Mouse (Mus musculus) hematopoietic stem cell, adult 5-6 weeks (primary cell): Measurements from ENCODE around the gene 9130409I23Rik. TPM values are rescaled to one million over a fixed set of nuclear protein-coding genes. Genes with fewer than 3 reads are reported as not detected.

Experiments
- ATAC-seq, 2 experiments: fragments of 125-278 bp in 1 of 2; replicated peaks in 1 of 2; 2 replicates each; pipeline ENCODE4 v1.8.0; 2016 to 2017; ENCODE audit warnings: inconsistent platforms in 2 of 2, mild to moderate bottlenecking in 2 of 2, moderate number of reproducible peaks in 2 of 2, low read depth in 1 of 2, moderate TSS enrichment in 1 of 2; ENCODE audit not compliant: low FRiP score in 2 of 2, poor library complexity in 2 of 2, severe bottlenecking in 2 of 2, insufficient read depth in 1 of 2, low TSS enrichment in 1 of 2
- total RNA-seq: library from RNA; stranded (forward); fragments of 172-1452, 232-1000 nt; gene quantifications from 2 replicates; pipeline ENCODE4 v1.2.3, GENCODE M21; 2017

9130409I23Rik gene
- total RNA-seq = not detected in 2 replicates

DNA sequence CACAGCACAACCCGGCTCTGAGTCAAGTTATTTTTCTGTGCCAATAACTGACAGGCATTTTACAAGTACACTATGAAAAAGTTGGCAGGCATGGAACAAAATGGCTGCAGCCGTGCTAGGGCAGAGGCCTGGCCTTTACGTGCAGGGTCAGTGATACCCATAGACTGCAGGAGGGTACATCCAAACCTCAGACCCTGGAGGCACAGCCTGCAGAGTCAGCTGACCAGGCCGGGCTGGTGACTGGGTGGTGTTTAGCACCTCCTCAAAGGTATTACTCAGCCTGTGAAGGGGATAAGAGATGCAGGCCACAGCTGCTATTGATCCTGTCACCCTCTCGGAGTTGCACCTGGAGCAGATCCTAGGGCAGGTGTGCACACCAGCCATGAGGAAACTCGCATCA lies at the start of gene 9130409I23Rik:
TSS of gene 9130409I23Rik (plus strand) at position 301 of the 400 bp plus-strand sequence.
- no peak for ATAC-seq

DNA sequence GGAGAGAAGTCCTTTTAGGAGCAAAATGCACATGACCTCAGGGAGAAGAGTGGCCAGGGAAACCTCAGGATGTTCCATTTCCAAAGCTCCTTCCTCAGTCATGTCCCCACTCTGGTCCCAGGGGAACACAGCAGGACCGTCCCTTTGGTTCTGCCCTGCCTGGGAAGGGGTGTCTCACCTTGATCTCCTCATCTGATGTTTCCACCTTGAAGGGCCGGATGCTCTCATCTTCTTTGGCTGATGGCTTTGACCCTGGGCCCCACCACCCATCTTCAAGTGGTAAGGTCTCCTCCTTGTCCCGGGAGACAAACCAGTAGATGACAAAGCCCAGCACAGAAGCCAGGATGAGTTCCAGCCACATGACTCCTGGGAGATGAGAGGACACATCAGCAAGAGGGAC lies 49.4 kb upstream of the 9130409I23Rik start:
- ATAC-seq = no peak

DNA sequence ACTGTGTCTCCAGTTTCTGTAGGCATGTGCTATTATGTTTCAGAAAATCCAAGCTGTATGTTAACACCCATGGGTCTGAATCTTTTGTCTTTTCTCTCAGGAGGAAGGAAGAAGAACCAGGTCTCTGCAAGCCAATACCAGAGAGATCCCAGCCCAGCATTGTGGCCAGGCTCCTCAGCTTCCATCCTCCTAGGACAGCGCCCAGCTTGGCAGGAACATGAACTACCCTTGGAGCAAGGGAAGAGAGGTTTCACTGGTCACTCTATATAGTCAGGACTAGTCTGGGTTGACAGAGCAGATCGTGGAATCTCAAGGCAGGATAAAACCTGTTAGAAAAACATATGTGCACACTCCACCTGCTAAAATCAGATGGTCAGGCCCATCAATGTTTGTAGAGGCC lies 47.2 kb upstream of the 9130409I23Rik start:
- ATAC-seq = no peak

GRCm38 (mm10) chr1:181005331-181005730 lies 45.7 kb upstream of the 9130409I23Rik start:
- no peak for ATAC-seq

DNA sequence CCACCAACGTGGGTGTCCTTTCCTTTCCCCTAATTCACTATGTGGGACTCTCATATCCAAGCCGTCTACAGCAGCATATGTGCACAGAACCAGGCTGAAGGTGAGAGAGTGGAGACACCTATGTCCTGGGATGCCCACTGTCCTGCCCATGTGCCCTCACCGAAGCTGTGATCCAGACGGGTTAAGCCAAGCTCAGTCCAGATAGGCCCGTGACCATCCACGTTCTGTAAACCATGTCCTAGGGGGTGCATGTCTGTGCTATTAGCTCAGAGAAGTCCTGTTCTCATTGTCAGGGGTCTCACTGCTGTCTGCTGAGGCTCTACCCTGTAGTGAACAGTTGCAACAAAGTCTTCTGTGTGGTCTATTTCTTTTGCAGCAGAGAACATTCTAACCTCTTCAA lies 43.2 kb upstream of the 9130409I23Rik start:
- ATAC-seq = no peak

- no peak for ATAC-seq
Observed at GRCm38 (mm10) chr1:181008266-181008665, 42.8 kb upstream of the 9130409I23Rik start.

DNA sequence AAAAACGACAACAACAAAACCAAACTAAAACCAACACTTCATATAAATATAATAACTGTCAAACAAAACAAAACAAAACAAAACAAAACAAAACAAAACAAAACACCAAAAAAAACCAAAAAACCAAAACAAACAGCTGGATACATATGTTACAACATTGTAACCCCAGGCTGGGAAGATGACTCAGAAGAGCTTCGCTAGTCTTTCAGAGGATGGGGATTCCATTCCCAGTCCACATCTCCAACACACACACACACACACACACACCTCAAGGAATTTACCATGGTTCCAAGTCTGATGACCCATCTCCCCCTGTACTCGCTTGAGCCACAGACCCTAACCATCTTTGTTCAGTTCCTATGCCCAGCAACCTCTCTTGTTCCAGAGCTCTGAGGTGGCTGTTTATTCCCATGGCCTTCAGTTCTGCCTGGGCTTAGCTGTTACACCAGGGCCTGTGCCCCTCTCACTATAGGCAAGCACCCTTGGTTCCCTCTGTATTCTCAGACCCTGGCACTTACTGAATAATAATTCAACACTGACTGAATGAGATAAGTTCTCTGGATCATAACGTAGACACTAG lies 41.9 kb upstream of the 9130409I23Rik start:
- no peak for ATAC-seq

GRCm38 (mm10) chr1:181009754-181010153 lies 41.3 kb upstream of the 9130409I23Rik start:
- ATAC-seq = peak in 1 of 2 experiments; percentile 51; a peak in 3 of 4 replicates

DNA sequence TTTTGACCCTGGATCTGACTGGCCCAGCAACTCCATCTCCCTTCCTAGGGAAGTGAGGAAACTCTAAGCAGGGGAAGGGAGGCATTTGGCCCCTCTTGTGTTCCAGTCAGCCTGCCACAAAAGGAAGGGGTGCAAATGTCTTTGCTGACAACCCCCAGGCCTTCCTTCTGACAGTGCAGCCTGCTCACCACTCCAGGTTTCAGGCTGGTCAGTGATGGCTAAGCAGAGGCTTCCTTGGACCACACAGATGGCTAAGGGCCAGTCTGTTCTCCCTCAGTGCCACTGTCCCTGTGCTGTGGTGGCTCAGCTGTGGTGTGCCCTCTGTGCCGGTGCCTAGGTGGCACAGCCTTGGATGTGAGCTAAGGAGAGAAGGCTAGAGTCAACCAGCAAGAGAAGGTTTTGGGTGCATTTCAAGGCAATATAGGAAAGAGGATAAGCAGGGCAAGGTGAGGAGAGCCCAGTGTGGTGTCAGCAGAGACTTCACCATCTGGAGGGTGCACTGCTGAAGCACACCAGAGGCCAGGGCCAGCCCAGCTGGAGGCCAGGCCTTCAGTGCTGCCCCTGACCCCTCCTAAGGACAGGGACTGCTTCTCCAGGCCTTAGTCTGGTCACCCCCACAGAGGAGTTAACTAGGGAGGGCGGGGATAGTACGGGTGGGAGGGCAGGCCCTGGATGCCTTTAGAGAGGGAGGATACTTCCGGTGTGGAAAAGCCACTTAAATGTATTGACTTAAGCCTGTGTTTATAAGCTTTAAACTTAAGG lies 40.7 kb upstream of the 9130409I23Rik start:
- no peak for ATAC-seq

- no peak for ATAC-seq
Observed at GRCm38 (mm10) chr1:181011601-181012000, 39.4 kb upstream of the 9130409I23Rik start.

- ATAC-seq = no peak
Observed at GRCm38 (mm10) chr1:181012416-181012815, 38.6 kb upstream of the 9130409I23Rik start.

DNA sequence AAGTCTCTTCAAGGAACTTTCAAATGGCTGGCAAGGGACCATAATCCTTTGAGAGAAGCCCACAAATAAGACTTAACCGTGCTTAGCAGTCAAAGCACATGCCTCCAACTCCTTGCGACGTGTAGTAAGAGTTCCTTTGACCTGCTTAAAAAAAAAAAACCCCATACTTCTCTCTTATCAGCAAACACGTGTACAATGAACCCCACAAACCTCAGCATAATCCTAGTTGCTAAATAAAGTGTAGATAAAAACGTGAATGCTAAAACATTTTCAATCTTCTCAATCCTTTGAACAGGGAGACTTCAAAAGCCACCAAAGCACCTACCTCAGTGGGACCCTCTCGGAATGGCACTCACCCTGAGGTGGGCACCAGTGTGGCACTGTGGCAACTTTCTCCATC lies 37.6 kb upstream of the 9130409I23Rik start:
- no peak for ATAC-seq

GRCm38 (mm10) chr1:181014731-181015500 lies 36.1 kb upstream of the 9130409I23Rik start:
- ATAC-seq = no peak

DNA sequence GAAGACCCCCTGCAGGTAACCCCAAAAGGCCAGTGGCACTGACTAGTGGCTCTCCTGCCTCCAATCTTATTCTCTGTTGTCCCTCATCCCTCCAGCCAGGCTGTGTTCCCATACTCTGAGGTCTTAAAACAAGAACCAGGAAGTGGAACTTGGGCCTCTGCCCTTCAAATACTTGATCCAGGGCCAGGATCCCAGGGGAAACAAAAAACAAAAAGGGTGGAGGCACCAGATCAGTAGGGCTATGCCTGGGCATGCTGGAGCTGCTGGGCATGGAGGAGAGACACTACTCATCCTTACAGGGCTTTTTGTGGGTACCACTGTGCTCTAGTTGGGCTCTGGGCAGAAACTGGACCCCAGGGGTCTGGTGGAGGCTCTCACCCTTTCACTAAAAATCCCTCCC lies 35.5 kb upstream of the 9130409I23Rik start:
- no peak for ATAC-seq

DNA sequence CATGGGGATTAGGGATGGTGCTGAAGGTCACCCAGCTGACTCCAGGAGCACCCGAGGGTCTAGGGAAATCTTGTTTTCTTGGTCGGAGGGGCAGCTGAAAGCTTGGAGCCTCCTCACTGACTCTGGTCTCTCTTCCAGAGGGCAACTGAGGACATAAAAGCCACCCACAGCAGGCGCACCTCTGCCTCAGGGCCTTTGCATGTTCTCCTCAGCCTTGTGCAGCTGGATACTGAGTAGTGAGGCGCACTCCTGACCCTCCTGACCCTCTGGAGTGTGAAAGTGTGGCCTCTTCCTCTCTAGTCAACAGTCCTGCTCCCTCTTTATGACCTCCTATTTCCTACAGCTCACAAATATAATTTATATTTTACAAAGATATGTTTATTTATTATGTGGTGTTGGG lies 35.0 kb upstream of the 9130409I23Rik start:
- ATAC-seq = no peak

GRCm38 (mm10) chr1:181016532-181017131 lies 34.4 kb upstream of the 9130409I23Rik start:
- ATAC-seq = peak; percentile 29 to 44

DNA sequence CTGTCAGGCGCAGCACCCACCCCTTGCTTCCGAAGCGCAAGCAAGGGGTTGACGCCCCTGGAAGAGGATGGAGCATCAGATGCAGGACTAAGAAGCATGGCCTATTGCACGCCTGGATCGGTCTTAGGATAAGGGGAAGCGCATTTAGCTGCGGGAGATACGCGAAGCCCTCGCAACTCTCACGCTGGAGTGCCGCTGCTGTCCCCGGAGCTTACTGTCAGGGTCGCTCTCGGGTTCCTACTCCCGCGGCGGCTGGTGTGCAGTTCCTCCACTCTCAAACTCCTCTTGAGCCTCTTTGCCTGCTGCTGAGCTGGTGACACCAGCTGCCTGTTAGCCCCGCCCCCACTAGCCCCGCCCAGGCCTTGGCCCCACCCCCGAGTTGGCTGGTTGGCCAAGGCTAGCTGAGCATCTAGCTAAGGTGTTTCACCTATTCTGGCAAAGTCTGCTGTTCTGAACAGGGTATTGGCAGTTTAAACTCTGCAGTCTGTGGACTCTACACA lies 33.8 kb upstream of the 9130409I23Rik start:
- ATAC-seq = peak; percentile 66 to 72
